Mouse (Mus musculus): ENCODE measurements around the gene Creb3.
"Not testable (repeated sequence)": the region's sequence is repeated elsewhere in the genome, so short reads cannot be mapped to it uniquely, and the experiment has no call there.

Gene Creb3

DNA sequence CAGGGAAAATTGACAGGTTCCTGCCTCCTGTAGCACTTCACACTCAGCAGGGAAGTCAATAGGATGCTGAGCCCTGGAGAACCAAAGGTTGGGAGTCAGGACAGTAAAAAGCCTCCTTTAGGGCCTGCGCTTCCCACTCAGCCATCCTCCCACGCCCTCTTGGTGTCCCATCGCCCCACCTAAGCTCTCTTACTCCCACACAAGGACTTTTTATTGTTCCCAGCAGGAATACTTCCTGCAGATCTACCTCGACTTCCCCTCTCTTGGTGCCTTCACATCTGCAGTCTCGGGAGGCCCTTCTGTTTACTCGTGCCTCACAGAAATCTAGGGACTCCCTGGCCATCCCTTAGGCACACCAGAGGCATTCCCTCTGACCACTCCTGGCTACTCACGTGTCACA, 21.3 kb downstream of the Creb3 start:
- DNase-seq (ENCODE audit: low read depth) = no peak

- no peak for DNase-seq (ENCODE audit: low read depth)
These were observed 22.6 kb downstream of the Creb3 start, which contains the start of gene Msmp for GRCm38 (mm10) chr4:43584444-43585416. Gene Msmp, minus strand, starts transcription at chr4:43584494.

DNA sequence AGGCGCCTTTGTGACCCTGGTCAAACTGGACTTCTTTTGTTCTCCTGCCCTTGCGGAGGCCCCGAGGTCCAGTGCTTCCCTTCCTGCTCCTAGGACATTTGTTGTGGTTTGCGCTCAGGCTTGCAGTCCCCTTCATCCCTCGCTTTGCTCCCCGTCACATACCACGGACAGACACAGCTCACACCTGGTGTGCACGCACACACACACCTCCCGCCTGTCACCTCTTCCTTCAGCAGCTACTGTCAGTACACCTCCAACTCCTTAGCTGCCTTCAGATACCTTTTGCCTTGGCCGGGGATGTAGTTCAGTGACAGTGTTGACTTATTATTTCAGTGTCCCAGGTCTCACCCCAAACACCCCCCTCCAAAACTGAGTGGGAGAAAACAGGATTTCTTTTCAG, 23.6 kb downstream of the Creb3 start:
- DNase-seq (ENCODE audit: low read depth) = no peak

GRCm38 (mm10) chr4:43586411-43586810, 24.3 kb downstream of the Creb3 start:
- DNase-seq (ENCODE audit: low read depth) = no peak

- no peak for DNase-seq (ENCODE audit: low read depth)
These were observed 25.5 kb downstream of the Creb3 start for GRCm38 (mm10) chr4:43587681-43588080.

GRCm38 (mm10) chr4:43591543-43591942, 29.4 kb downstream of the Creb3 start:
- DNase-seq (ENCODE audit: low read depth) = no peak

DNA sequence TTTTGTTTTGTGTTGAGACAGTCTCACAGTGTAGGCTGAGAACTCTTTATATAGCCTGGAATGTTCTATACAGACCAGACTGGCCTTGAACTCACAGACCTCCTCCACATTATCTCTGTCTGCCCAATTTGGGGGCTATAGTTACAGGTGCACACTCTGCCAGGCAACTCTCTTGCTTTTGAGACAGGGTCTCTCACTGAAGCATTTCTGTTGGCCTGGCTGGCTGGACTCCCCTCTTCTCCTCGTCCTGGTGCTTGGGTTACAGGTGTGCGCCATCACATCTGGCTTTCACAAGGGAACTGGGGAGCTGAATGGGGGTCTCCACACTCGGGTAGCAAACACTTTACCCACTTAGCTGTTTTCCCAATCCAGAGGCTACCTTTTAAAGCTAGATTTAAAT, 29.8 kb downstream of the Creb3 start:
- no peak for DNase-seq (ENCODE audit: low read depth)

- no peak for DNase-seq (ENCODE audit: low read depth)
These were observed 31.3 kb downstream of the Creb3 start for GRCm38 (mm10) chr4:43593453-43593852.

DNA sequence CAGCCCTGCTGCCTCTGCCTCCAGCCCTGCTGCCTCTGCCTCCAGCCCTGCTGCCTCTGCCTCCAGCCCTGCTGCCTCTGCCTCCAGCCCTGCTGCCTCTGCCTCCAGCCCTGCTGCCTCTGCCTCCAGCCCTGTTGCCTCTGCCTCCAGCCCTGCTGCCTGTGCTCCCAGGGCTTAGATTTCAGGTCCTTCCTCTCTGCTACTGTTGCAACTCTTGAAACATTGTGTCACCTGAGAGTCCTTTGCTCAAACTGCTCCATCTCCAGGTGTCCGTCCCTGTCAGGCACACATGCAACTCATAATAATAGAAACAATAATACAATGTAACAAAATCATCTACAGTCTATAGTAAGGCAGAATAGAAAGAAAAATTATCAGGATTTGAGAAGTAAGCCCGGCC, 34.5 kb downstream of the Creb3 start:
- DNase-seq (ENCODE audit: low read depth) = not testable (repeated sequence)

DNA sequence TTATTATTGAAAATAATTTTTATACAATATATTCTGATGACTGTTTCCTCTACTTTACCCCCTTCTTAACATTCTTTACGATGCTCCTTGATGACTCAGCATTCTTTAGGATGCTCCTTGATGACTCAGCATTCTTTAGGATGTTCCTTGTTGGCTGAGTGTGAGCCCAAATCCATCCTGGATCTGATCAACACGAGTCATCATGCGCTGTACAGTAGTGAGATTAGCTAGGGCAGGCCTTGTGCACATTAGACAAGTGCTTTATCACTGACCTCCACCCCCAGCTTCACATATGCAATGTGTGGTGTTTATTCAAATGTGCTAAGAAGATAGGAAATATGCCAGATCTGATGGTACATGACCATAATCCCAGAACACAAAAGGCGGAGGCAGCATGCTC, 36.1 kb downstream of the Creb3 start:
- DNase-seq (ENCODE audit: low read depth) = peak; percentile 40

- no peak for DNase-seq (ENCODE audit: low read depth)
These were observed 36.7 kb downstream of the Creb3 start for GRCm38 (mm10) chr4:43598650-43599380.

DNA sequence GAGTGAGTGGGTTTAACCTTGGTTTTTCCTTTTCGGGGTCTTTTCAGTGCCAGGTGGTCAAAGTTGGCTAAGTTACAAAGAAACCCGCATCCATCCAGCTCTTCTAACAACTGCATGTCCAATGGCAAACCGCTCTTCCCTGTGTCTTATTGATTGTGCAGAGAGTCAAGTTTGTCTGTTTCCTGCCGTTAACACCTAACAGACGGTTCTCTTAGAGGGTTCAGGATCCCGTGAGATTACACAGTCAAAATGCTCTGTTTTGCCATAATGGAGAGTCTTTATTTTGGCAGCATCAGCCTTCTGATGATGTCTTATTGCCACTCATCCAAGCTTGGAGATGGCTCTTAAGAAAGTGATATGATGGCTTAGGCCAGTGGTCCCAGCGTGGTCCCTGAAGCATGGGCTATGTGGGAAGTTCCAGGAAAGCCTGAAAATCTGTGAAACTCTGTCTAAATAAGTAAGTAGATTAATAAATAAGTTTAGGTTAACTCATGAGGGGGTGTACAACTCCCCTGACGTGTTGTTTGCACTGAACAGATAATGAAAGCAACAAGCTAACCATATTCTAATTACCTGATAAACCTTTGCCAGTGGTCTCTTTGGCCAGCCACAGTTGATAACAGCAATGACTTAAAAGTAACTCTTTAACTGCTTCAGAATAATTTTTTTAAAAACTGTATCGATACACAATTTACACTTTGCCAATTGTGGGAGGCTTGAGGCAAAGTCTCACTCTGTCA, 38.2 kb downstream of the Creb3 start:
- DNase-seq (ENCODE audit: low read depth) = no peak

DNA sequence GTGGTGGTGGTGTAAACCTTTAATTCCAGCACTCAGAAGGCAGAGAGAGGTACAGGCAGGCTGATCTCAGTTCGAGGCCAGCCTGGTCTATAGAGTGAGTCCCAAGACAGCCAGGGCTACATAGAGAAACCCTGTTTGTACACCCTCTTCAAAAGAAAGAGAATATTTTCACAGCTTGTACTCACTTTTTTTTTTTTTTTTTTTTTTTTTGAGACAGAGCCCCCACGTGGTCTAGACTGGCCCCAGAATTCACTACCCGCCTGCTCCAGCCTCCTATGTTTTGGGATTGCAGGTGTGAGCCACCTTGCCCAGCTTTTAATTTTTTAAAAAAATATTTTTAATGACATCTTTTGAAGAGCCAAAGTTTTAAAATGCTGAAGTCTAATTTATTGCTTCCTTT, 42.0 kb downstream of the Creb3 start:
- no peak for DNase-seq (ENCODE audit: low read depth)

- DNase-seq (ENCODE audit: low read depth) = no peak
These were observed 42.9 kb downstream of the Creb3 start for GRCm38 (mm10) chr4:43604751-43605685.

- DNase-seq (ENCODE audit: low read depth) = no peak
These were observed 50.4 kb downstream of the Creb3 start for GRCm38 (mm10) chr4:43612534-43612933.

DNA sequence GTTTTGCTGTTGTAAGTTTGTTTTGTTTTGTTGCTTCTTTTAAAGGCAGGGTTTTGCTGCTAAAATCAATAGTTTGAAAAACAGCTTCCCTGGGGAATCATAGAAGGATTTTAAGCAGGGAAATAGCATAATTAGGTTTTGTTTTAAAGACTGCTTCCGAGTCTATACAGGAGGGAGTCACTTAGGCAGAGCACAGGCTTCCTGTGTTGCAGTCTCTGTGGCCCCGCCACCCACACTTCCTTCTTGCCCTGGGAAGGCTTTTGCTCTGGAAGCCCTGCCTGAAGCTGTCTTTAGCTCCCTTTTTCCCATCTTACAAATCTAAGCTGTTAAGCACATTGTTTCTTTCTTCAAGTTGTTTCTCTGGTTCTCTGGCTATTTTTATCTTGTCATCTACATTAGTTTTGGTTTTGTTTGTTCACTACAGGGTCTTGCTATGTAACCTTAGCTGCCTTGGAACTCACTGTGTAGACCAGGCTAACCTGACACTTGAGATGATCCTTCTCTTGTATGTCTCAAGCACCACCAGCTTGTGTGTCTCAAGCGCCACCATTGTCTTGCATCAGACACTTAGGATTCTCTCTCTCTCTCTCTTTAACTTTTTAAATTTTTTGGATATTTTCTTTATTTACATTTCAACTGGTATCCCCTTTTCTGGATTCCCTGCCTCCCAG, 51.1 kb downstream of the Creb3 start:
- DNase-seq (ENCODE audit: low read depth) = peak; percentile 15
